Mouse (Mus musculus): ENCODE measurements around the gene Cabp7.
A peak's percentile ranks its signal among the peaks of the same experiment; 100 is the strongest.

The Cabp7 gene

GRCm38 (mm10) chr11:4704072-4704964 is 42.3 kb downstream of the Cabp7 start, which contains the start of the genes Uqcr10 and Zmat5:
Gene Uqcr10 (minus strand): TSS chr11:4704342.
Gene Zmat5 (plus strand): TSS chr11:4704678.
- peak; percentile 96 for DNase-seq (ENCODE audit: low spot score)

GRCm38 (mm10) chr11:4703688-4704071 is 42.9 kb downstream of the Cabp7 start:
- DNase-seq (ENCODE audit: low spot score) = no peak

GRCm38 (mm10) chr11:4700726-4701125 is 45.9 kb downstream of the Cabp7 start:
- DNase-seq (ENCODE audit: low spot score) = no peak

- no peak for DNase-seq (ENCODE audit: low spot score)
Measured at GRCm38 (mm10) chr11:4697043-4697983, 49.3 kb downstream of the Cabp7 start.

- DNase-seq (ENCODE audit: low spot score) = no peak
Measured at GRCm38 (mm10) chr11:4692162-4692561, 54.4 kb downstream of the Cabp7 start.

- no peak for DNase-seq (ENCODE audit: low spot score)
Measured at GRCm38 (mm10) chr11:4691213-4691612, 55.4 kb downstream of the Cabp7 start.

- no peak for DNase-seq (ENCODE audit: low spot score)
Measured at GRCm38 (mm10) chr11:4690353-4690752, 56.2 kb downstream of the Cabp7 start.

- DNase-seq (ENCODE audit: low spot score) = no peak
Measured at GRCm38 (mm10) chr11:4688632-4689380, 57.8 kb downstream of the Cabp7 start.

- no peak for DNase-seq (ENCODE audit: low spot score)
Measured at GRCm38 (mm10) chr11:4687874-4688273, 58.7 kb downstream of the Cabp7 start.

GRCm38 (mm10) chr11:4687027-4687426 is 59.6 kb downstream of the Cabp7 start:
- DNase-seq (ENCODE audit: low spot score) = peak; percentile 42
